Mouse (Mus musculus): ENCODE data around the gene C2cd5. TPM values are rescaled to one million over a fixed set of nuclear protein-coding genes. Genes with fewer than 3 reads are reported as not detected.
"Not testable (repeated sequence)": the region's sequence is repeated elsewhere in the genome, so short reads cannot be mapped to it uniquely, and the experiment has no call there.

The C2cd5 gene
- 10 to 100 TPM; 69.6 to 73.5 TPM for total RNA-seq (2021)
- long read RNA-seq, experiment 1, full-length matches to known transcripts: 1 of 23 reads
- long read RNA-seq, experiment 1, partial matches to known transcripts: 6 of 23 reads
- long read RNA-seq, experiment 1, other reads (novel, unspliced or antisense): 16 of 23 reads
- long read RNA-seq, experiment 2, partial matches to known transcripts: 2 of 14 reads
- long read RNA-seq, experiment 2, other reads (novel, unspliced or antisense): 10 of 14 reads

- intact Hi-C loops (cut with DNase I): loop anchor here (5.0 kb wide), 1 partner anchor 67 kb away; the partner anchor contains the start of gene Etnk1
Measured at GRCm38 (mm10) chr6:143099681-143100382, at the start of gene C2cd5. C2cd5 (minus strand) TSS chr6:143100141.

GRCm38 (mm10) chr6:143148868-143149267 is 48.9 kb upstream of the C2cd5 start:
- no peak for DNase-seq (ENCODE audit: low spot score in 2 of 2)
- intact Hi-C loops (cut with DNase I): no loop called here

More at GRCm38 (mm10) chr6:143099681-143100382, at the start of gene C2cd5:
- DNase-seq (ENCODE audit: low spot score in 2 of 2): peak; percentile 96 to 97

- intact Hi-C loops (cut with DNase I): no loop called here
- no peak for DNase-seq (ENCODE audit: low spot score in 2 of 2)
Measured at GRCm38 (mm10) chr6:143146756-143147155, 46.8 kb upstream of the C2cd5 start.

GRCm38 (mm10) chr6:143145051-143145450 is 45.1 kb upstream of the C2cd5 start:
- intact Hi-C loops (cut with DNase I): no loop called here
- DNase-seq (ENCODE audit: low spot score in 2 of 2): no peak

GRCm38 (mm10) chr6:143144556-143144955 is 44.6 kb upstream of the C2cd5 start:
- intact Hi-C loops (cut with DNase I): no loop called here
- no peak for DNase-seq (ENCODE audit: low spot score in 2 of 2)

GRCm38 (mm10) chr6:143143775-143144273 is 43.9 kb upstream of the C2cd5 start:
- intact Hi-C loops (cut with DNase I): no loop called here
- peak in 1 of 2 experiments; percentile 8 for DNase-seq (ENCODE audit: low spot score in 2 of 2)

GRCm38 (mm10) chr6:143143321-143143720 is 43.4 kb upstream of the C2cd5 start:
- intact Hi-C loops (cut with DNase I): no loop called here
- DNase-seq (ENCODE audit: low spot score in 2 of 2): no peak

GRCm38 (mm10) chr6:143142861-143143260 is 42.9 kb upstream of the C2cd5 start:
- intact Hi-C loops (cut with DNase I): no loop called here

GRCm38 (mm10) chr6:143141624-143142592 is 42.0 kb upstream of the C2cd5 start:
- DNase-seq (ENCODE audit: low spot score in 2 of 2); intact Hi-C loops (cut with DNase I): not testable (repeated sequence)

More at GRCm38 (mm10) chr6:143142861-143143260, 42.9 kb upstream of the C2cd5 start:
- DNase-seq (ENCODE audit: low spot score in 2 of 2): no peak

GRCm38 (mm10) chr6:143140884-143141283 is 40.9 kb upstream of the C2cd5 start:
- no peak for DNase-seq (ENCODE audit: low spot score in 2 of 2)
- intact Hi-C loops (cut with DNase I): no loop called here

GRCm38 (mm10) chr6:143139417-143139816 is 39.5 kb upstream of the C2cd5 start:
- intact Hi-C loops (cut with DNase I): no loop called here
- DNase-seq (ENCODE audit: low spot score in 2 of 2): no peak

GRCm38 (mm10) chr6:143137341-143137740 is 37.4 kb upstream of the C2cd5 start:
- intact Hi-C loops (cut with DNase I): no loop called here
- no peak for DNase-seq (ENCODE audit: low spot score in 2 of 2)

GRCm38 (mm10) chr6:143136688-143137087 is 36.7 kb upstream of the C2cd5 start:
- DNase-seq (ENCODE audit: low spot score in 2 of 2): no peak
- intact Hi-C loops (cut with DNase I): no loop called here

- intact Hi-C loops (cut with DNase I): no loop called here
- DNase-seq (ENCODE audit: low spot score in 2 of 2): no peak
Measured at GRCm38 (mm10) chr6:143135097-143135496, 35.2 kb upstream of the C2cd5 start.

- DNase-seq (ENCODE audit: low spot score in 2 of 2): no peak
- intact Hi-C loops (cut with DNase I): no loop called here
Measured at GRCm38 (mm10) chr6:143133150-143133549, 33.2 kb upstream of the C2cd5 start.

GRCm38 (mm10) chr6:143131895-143132652 is 32.1 kb upstream of the C2cd5 start:
- intact Hi-C loops (cut with DNase I): no loop called here
- DNase-seq (ENCODE audit: low spot score in 2 of 2): no peak

- intact Hi-C loops (cut with DNase I): no loop called here
- no peak for DNase-seq (ENCODE audit: low spot score in 2 of 2)
Measured at GRCm38 (mm10) chr6:143130411-143130810, 30.5 kb upstream of the C2cd5 start.

- no peak for DNase-seq (ENCODE audit: low spot score in 2 of 2)
- intact Hi-C loops (cut with DNase I): no loop called here
Measured at GRCm38 (mm10) chr6:143129952-143130351, 30.0 kb upstream of the C2cd5 start.

GRCm38 (mm10) chr6:143129466-143129865 is 29.5 kb upstream of the C2cd5 start:
- intact Hi-C loops (cut with DNase I): no loop called here
- DNase-seq (ENCODE audit: low spot score in 2 of 2): no peak

Measured in left cerebral cortex, postnatal 14 days (tissue).